ENCODE assay signal across 9 mouse cellular contexts in genomic region chr4:97893915-97894884, GRCm38 (mm10).
DNase-seq lines count a peak whose midpoint lies in the region; ATAC-seq and TF ChIP-seq lines count a peak whose summit lies in the region.
"Had no signal": no experiment of that assay in that cellular context is flagged by ENCODE, and none has a peak within 500 bp of the region (broad histone marks: within the 10 kb centered on the region; RNA-seq: fewer than 3 reads in every experiment).

No protein-coding gene starts in this region.

- no peaks in the 10 kb centered on the region for H3K36me3 ChIP-seq in kidney, postnatal 0 days (ENCODE audit: insufficient read depth, low read length)
- H3K36me3 ChIP-seq in forebrain, postnatal 0 days (ENCODE audit: insufficient read depth): no peaks in the 10 kb centered on the region

- 80% methylated on average over 10 of the region's 10 CpGs for WGBS in kidney, postnatal 0 days
- WGBS in forebrain, postnatal 0 days: 34% methylated on average over 10 of the region's 10 CpGs

- H3K9me3 ChIP-seq in kidney, postnatal 0 days (replicated peaks; ENCODE audit: low read length): no peaks in the 10 kb centered on the region
- no peaks in the 10 kb centered on the region for H3K9me3 ChIP-seq in forebrain, postnatal 0 days (ENCODE audit: low read length)

- no peak overlapping the region for H3K4me3 ChIP-seq in kidney, postnatal 0 days (replicated peaks; ENCODE audit: low read depth, low read length)
- no peak overlapping the region for H3K4me3 ChIP-seq in forebrain, postnatal 0 days (ENCODE audit: low read depth, low read length)

- no peak for ATAC-seq in kidney, postnatal 0 days (replicated peaks; ENCODE audit: low FRiP score, low read depth)
- peak; percentile 51 for ATAC-seq in forebrain, postnatal 0 days

- peak; percentile 44 for DNase-seq in cerebellum, adult 11-12 months
- DNase-seq in cerebellum, adult 8-10 months: no peak
- peak; percentile 54 for DNase-seq in kidney, postnatal 0 days (ENCODE audit: low spot score)
- DNase-seq in kidney, adult 18-20 months: no peak
- DNase-seq in MEL-GATA-1-ER (ENCODE audit: extremely low read depth, low read depth): peak; percentile 34
- peak; percentile 66 for DNase-seq in forebrain, postnatal 0 days
- no peak for DNase-seq in adrenal gland, postnatal 4 days (ENCODE audit: low spot score in 2 of 2)
- no peak for DNase-seq in kidney, adult 8-10 months
- DNase-seq: layer of hippocampus, postnatal 36 days had no signal

- no peaks in the 10 kb centered on the region for H3K27me3 ChIP-seq in kidney, postnatal 0 days (ENCODE audit: insufficient read depth, low read length)
- no peaks in the 10 kb centered on the region for H3K27me3 ChIP-seq in forebrain, postnatal 0 days (ENCODE audit: insufficient read depth, low read length)

- no peaks in the 10 kb centered on the region for H3K4me1 ChIP-seq in kidney, postnatal 0 days (replicated peaks; ENCODE audit: insufficient read depth, low read length)
- peaks cover 8% of the 10 kb centered on the region for H3K4me1 ChIP-seq in forebrain, postnatal 0 days (ENCODE audit: insufficient read depth)

- H3K9ac ChIP-seq in kidney, postnatal 0 days (ENCODE audit: low read depth, low read length): no peak overlapping the region
- H3K9ac ChIP-seq in forebrain, postnatal 0 days: no peak overlapping the region; the same call in 1 of the 2 replicates

- no peak overlapping the region for H3K27ac ChIP-seq in kidney, postnatal 0 days
- peak overlapping the region; percentile 66 for H3K27ac ChIP-seq in forebrain, postnatal 0 days (ENCODE audit: low read depth, low read length)

- TF ChIP-seq CTCF in kidney, postnatal 0 days (IDR thresholded peaks at IDR 0.05; ENCODE audit: low read depth): no peak
- TF ChIP-seq CTCF in forebrain, postnatal 0 days (IDR thresholded peaks at IDR 0.05; ENCODE audit: low read depth): no peak

- H3K4me2 ChIP-seq in kidney, postnatal 0 days (ENCODE audit: low read length): no peak overlapping the region
- no peak overlapping the region for H3K4me2 ChIP-seq in forebrain, postnatal 0 days (ENCODE audit: low read depth)

Comparison
In these comparisons a context has a peak if more than half of its experiments do, and no peak if none do; other contexts are left out.
1. DNase-seq: peak in cerebellum, adult 11-12 months (single experiment), kidney, postnatal 0 days (single experiment), MEL-GATA-1-ER (single experiment) and forebrain, postnatal 0 days (single experiment); none in cerebellum, adult 8-10 months (single experiment), kidney, adult 18-20 months (single experiment), adrenal gland, postnatal 4 days (0 of 2) and kidney, adult 8-10 months (0 of 2).